Mouse (Mus musculus) liver, postnatal 0 days (tissue): ENCODE measurements around the gene Duoxa1. TPM values are rescaled to one million over a fixed set of nuclear protein-coding genes. Genes with fewer than 3 reads are reported as not detected.

ENCODE experiments used
- ATAC-seq: fragments of 200-750 bp; cut with Nextera tagmentation; 2 replicates; pipeline ENCODE4 v1.8.0; 2017; ENCODE audit warnings: mild to moderate bottlenecking, moderate library complexity
- DNase-seq: peaks from one replicate; pipeline ENCODE4 v3.0.0-alpha.2; 2016
- H3K27ac ChIP-seq: fragments of 300-500 bp; sonication (generic); 2 replicates; pipeline ENCODE4 v1.5.1; 2014; ENCODE audit warnings: antibody characterized with exemption, moderate library complexity, mild to moderate bottlenecking, low read depth
- H3K27me3 ChIP-seq: fragments of 300-500 bp; sonication (generic); 2 replicates; pipeline ENCODE4 v1.6.1; 2014; ENCODE audit warnings: low read length, control low read depth, mixed read lengths; ENCODE audit not compliant: insufficient read depth
- H3K36me3 ChIP-seq: fragments of 300-500 bp; sonication (generic); replicated peaks from 2 replicates; pipeline ENCODE4 v1.6.1; 2014; ENCODE audit warnings: mild to moderate bottlenecking, control low read depth, low read length, moderate library complexity, mixed read lengths; ENCODE audit not compliant: insufficient read depth
- H3K4me1 ChIP-seq: fragments of 300-500 bp; sonication (generic); 2 replicates; pipeline ENCODE4 v1.6.1; 2014; ENCODE audit warnings: antibody characterized with exemption, mild to moderate bottlenecking, control low read depth; ENCODE audit not compliant: insufficient read depth
- H3K4me2 ChIP-seq: fragments of 300-500 bp; sonication (generic); 2 replicates; pipeline ENCODE4 v1.6.1; 2014; ENCODE audit warnings: low read depth, mild to moderate bottlenecking, low read length, moderate library complexity, mixed read lengths
- H3K4me3 ChIP-seq: fragments of 300-500 bp; sonication (generic); 2 replicates; pipeline ENCODE4 v1.5.1; 2014; ENCODE audit warnings: low read depth, low read length
- H3K9ac ChIP-seq: fragments of 300-500 bp; sonication (generic); replicated peaks from 2 replicates; pipeline ENCODE4 v1.6.1; 2014; ENCODE audit warnings: mild to moderate bottlenecking, moderate library complexity
- H3K9me3 ChIP-seq: fragments of 300-500 bp; sonication (generic); 2 replicates; pipeline ENCODE4 v1.6.1; 2016; ENCODE audit warnings: mild to moderate bottlenecking, control low read depth, low read length, mixed read lengths
- CTCF ChIP-seq: sonication (generic); IDR thresholded peaks from 2 replicates; pipeline ENCODE4 v1.5.1; 2016; ENCODE audit warnings: antibody characterized with exemption, low read depth
- EP300 ChIP-seq: IDR thresholded peaks from 2 replicates; pipeline ENCODE4 v1.6.1; 2016; ENCODE audit warnings: antibody characterized with exemption, low read depth, mild to moderate bottlenecking
- WGBS: fragments of 180-500 bp; shearing (Covaris S2); extraction: QIAGEN DNeasy Blood & Tissue Kit; methylation state at CpG from one replicate; pipeline ENCODE4 v1.1.7; 2014; ENCODE audit not compliant: insufficient replicate concordance; 5-methylcytosine and 5-hydroxymethylcytosine counted together
- polyA plus RNA-seq: library from polyadenylated mRNA; unstranded; fragments of >200 nt; fragmentation: Nextera tagmentation; extraction: Ambion mirVana; gene quantifications from 2 replicates; pipeline ENCODE4 v1.2.1, GENCODE M21; 2015

Gene Duoxa1
- polyA plus RNA-seq, 1 experiment from 2014 or later, result not detected

GRCm38 (mm10) chr2:122260729-122261128, 52.8 kb downstream of the Duoxa1 start:
- no peaks in the 10 kb centered on the region for H3K4me1 ChIP-seq
- no peak for ATAC-seq
- no peaks in the 10 kb centered on the region for H3K9me3 ChIP-seq
- H3K27ac ChIP-seq, result no peak overlapping the region
- DNase-seq, result no peak
- no peak overlapping the region for H3K4me2 ChIP-seq
- H3K27me3 ChIP-seq, result no peaks in the 10 kb centered on the region
- H3K9ac ChIP-seq, result no peak overlapping the region
- peaks cover 32% of the 10 kb centered on the region for H3K36me3 ChIP-seq
- H3K4me3 ChIP-seq, result no peak overlapping the region
- no peak for TF ChIP-seq CTCF
- 79% methylated on average over 5 of the region's 5 CpGs for WGBS

- no peak overlapping the region for H3K27ac ChIP-seq
- no peaks in the 10 kb centered on the region for H3K27me3 ChIP-seq
- no peak for TF ChIP-seq CTCF
- no peak for TF ChIP-seq EP300
- peaks cover 31% of the 10 kb centered on the region for H3K36me3 ChIP-seq
- H3K9me3 ChIP-seq, result no peaks in the 10 kb centered on the region
- H3K4me3 ChIP-seq, result no peak overlapping the region
- DNase-seq, result no peak
- no peak overlapping the region for H3K4me2 ChIP-seq
- no peak overlapping the region for H3K9ac ChIP-seq
- 91% methylated on average over 5 of the region's 5 CpGs for WGBS
- H3K4me1 ChIP-seq, result no peaks in the 10 kb centered on the region
- no peak for ATAC-seq
Observed at GRCm38 (mm10) chr2:122255997-122256396, 57.5 kb downstream of the Duoxa1 start.

Other genes with a start within 250 kb of the Duoxa1 start
- gene Spg11, start 195.3 kb downstream of the Duoxa1 start, polyA plus RNA-seq, result 1.6 and 2.2 TPM in 2 replicates
- 1,317 and 1,377 TPM in 2 replicates for gene B2m, start 166.0 kb downstream of the Duoxa1 start, polyA plus RNA-seq
- not detected in 2 replicates for gene Trim69, start 153.0 kb downstream of the Duoxa1 start, polyA plus RNA-seq
- 0.14 and 0.18 TPM in 2 replicates for gene Patl2, start 127.5 kb downstream of the Duoxa1 start, polyA plus RNA-seq
- gene Terb2, start 127.5 kb downstream of the Duoxa1 start, polyA plus RNA-seq, result not detected in 2 replicates
- gene Sord, start 79.0 kb downstream of the Duoxa1 start, polyA plus RNA-seq, result 294 and 325 TPM in 2 replicates
- 0.02 TPM in 2 replicates for gene Duox2, start 15.3 kb downstream of the Duoxa1 start, polyA plus RNA-seq
- gene Duoxa2, start 14.8 kb downstream of the Duoxa1 start, polyA plus RNA-seq, result not detected in 2 replicates
- gene Duox1, start 1.9 kb upstream of the Duoxa1 start, polyA plus RNA-seq, result not detected in 2 replicates
- 1.2 and 1.3 TPM in 2 replicates for gene Shf, start 55.4 kb upstream of the Duoxa1 start, polyA plus RNA-seq
- 1.8 TPM in 2 replicates for gene Slc28a2, start 112.7 kb upstream of the Duoxa1 start, polyA plus RNA-seq
- gene Gm14085, start 171.2 kb upstream of the Duoxa1 start, polyA plus RNA-seq, result 0.05 TPM in 1 of 2 replicates, not detected in the other